Mouse (Mus musculus) embryonic facial prominence, embryonic 14.5 days (tissue): ENCODE measurements around the gene Med19. TPM values are rescaled to one million over a fixed set of nuclear protein-coding genes. Genes with fewer than 3 reads are reported as not detected.
"Not testable (repeated sequence)": the region's sequence is repeated elsewhere in the genome, so short reads cannot be mapped to it uniquely, and the experiment has no call there.

Experiments used
- ATAC-seq: fragments of 200-750 bp; cut with Nextera tagmentation; 2 replicates; pipeline ENCODE4 v1.8.0; 2017; ENCODE audit warnings: low read depth, moderate number of reproducible peaks, moderate TSS enrichment
- DNase-seq: peaks from one replicate; pipeline ENCODE4 v3.0.0-alpha.2; 2015; ENCODE audit warnings: low spot score
- H3K27ac ChIP-seq: fragments of 300-500 bp; sonication (generic); replicated peaks from 2 replicates; pipeline ENCODE4 v1.5.1; 2014; ENCODE audit warnings: low read depth, mild to moderate bottlenecking, low read length, moderate library complexity
- H3K27me3 ChIP-seq: fragments of 300-500 bp; sonication (generic); replicated peaks from 2 replicates; pipeline ENCODE4 v1.6.1; 2014; ENCODE audit warnings: low read length; ENCODE audit not compliant: control insufficient read depth, insufficient read depth
- H3K36me3 ChIP-seq: fragments of 300-500 bp; sonication (generic); 2 replicates; pipeline ENCODE4 v1.6.1; 2014; ENCODE audit warnings: low read length, mixed read lengths; ENCODE audit not compliant: control insufficient read depth, insufficient read depth
- H3K4me1 ChIP-seq: fragments of 300-500 bp; sonication (generic); 2 replicates; pipeline ENCODE4 v1.6.1; 2014; ENCODE audit warnings: antibody characterized with exemption, low read length; ENCODE audit not compliant: control insufficient read depth, insufficient read depth
- H3K4me2 ChIP-seq: fragments of 300-500 bp; sonication (generic); 2 replicates; pipeline ENCODE4 v1.6.1; 2014; ENCODE audit warnings: low read depth, mild to moderate bottlenecking, low read length, moderate library complexity, mixed read lengths
- H3K4me3 ChIP-seq: fragments of 300-500 bp; sonication (generic); 2 replicates; pipeline ENCODE4 v1.5.1; 2014; ENCODE audit warnings: low read depth, mild to moderate bottlenecking, low read length
- H3K9ac ChIP-seq: fragments of 300-500 bp; sonication (generic); 2 replicates; pipeline ENCODE4 v1.6.1; 2014; ENCODE audit warnings: low read depth, mild to moderate bottlenecking, low read length, moderate library complexity, mixed read lengths
- H3K9me3 ChIP-seq: fragments of 300-500 bp; sonication (generic); 2 replicates; pipeline ENCODE4 v1.6.1; 2016; ENCODE audit warnings: low read length; ENCODE audit not compliant: control insufficient read depth
- WGBS: fragments of 180-500 bp; shearing (Covaris S2); extraction: QIAGEN DNeasy Blood & Tissue Kit; methylation state at CpG from one replicate; pipeline ENCODE4 v1.1.7; 2014; 5-methylcytosine and 5-hydroxymethylcytosine counted together
- polyA plus RNA-seq: library from polyadenylated mRNA; unstranded; fragments of >200 nt; fragmentation: Nextera tagmentation; extraction: Ambion mirVana; gene quantifications from 2 replicates; pipeline ENCODE4 v1.2.1, GENCODE M21; 2014

Gene Med19
- polyA plus RNA-seq, 1 experiment from 2014 or later = 28.4 TPM

DNA sequence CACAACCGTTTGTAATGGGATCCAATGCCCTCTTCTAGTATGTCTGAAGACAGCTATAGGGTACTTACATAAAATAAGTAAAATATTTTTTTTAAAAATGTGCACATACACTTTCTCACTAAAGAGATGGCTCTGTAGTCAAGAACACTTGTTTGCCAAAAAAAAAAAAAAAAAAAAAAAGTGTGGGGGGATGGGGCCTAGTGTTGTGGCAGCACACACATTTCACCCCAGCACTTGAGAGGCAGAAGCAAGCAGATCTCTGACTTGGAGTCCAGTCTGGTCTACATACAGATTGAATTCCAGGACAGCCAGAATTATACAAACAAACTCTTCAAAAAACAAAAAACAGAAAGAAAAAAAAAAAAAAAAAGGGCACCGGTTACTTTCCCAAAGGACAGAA is 42.5 kb downstream of the Med19 start:
- Histone ChIP-seq H3K27me3 (no peaks in the 10 kb centered on the region), H3K4me2 (no peak overlapping the region), H3K9me3 (no peaks in the 10 kb centered on the region), H3K27ac (no peak overlapping the region), H3K4me1 (no peaks in the 10 kb centered on the region), H3K36me3 (peaks cover 30% of the 10 kb centered on the region), H3K4me3 (no peak overlapping the region), H3K9ac (no peak overlapping the region)
- 85% methylated on average over 2 of the region's 2 CpGs for WGBS
- DNase-seq = no peak
- ATAC-seq = no peak

DNA sequence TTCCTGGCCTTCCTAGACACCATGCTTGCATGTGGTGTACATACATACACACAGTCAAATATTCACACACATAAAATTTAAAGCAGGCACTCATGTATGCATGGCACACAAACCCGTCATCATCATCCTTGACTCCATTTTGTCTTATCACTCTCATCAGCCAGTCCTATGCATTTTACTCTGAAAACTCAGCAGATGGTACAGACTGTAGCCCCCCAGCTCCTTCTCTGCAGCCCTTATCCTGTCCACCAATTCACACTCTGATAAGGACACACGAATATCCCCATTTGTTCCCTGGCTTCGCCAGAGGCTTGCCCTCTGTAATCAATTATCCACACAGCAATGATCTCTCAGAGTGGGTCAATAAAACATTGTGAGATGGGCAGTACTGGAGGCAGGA is 43.0 kb downstream of the Med19 start:
- H3K4me1 ChIP-seq = 0 out of 2 replicates have a peak, but pooled peaks cover 1% of the 10 kb centered on the region
- H3K27me3 ChIP-seq = no peaks in the 10 kb centered on the region
- no peak for ATAC-seq
- H3K4me2 ChIP-seq = no peak overlapping the region
- H3K4me3 ChIP-seq = no peak overlapping the region
- H3K36me3 ChIP-seq = peaks cover 31% of the 10 kb centered on the region
- H3K9me3 ChIP-seq = no peaks in the 10 kb centered on the region
- no peak for DNase-seq
- WGBS = 73% methylated on average over 3 of the region's 3 CpGs
- no peak overlapping the region for H3K27ac ChIP-seq
- no peak overlapping the region for H3K9ac ChIP-seq

DNA sequence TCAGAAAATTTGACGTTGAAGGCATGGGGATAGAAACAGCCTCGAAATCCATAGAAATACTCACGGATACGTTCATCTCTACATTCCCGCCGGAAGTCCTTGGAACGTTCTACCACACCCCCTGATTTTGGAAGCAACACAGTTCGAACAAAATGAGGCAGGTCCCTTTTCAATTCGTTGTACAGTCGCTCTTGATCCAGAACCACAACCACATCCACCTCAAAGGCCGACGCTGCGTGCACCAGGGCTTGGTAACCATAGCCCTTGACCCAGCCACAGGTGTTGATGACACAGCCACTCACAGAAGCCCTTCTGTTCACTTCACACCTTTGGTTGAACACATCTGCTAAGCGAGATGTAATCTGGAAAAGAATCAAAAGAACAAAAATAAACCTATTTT is 45.7 kb downstream of the Med19 start:
- H3K4me3 ChIP-seq = no peak overlapping the region

DNA sequence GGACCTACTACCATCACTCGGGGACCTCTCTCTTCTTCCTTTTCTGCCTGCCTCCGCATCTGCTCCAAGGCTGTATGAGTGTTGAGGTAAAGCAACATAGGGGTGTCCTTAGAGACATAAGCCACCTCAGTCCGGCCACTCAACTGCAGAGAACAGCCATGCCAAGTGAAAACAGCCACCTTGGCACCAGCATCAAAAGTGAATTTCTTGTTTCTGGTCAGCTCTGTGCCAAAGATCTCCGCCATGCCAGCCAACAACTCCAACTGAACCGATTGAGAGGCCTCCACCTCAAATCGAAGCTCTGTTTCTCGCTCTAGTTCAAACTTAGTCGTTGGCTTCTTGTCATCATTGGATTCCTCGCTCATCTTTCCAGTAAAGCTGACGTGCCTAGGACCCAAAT is 47.6 kb downstream of the Med19 start:
- Histone ChIP-seq H3K4me3 (no peak overlapping the region), H3K9ac (no peak overlapping the region), H3K4me2 (peak overlapping the region; percentile 63; the same call in 1 of the 2 replicates), H3K36me3 (peaks cover 31% of the 10 kb centered on the region), H3K27ac (no peak overlapping the region), H3K27me3 (no peaks in the 10 kb centered on the region), H3K4me1 (peaks cover 11% of the 10 kb centered on the region; the same call in 1 of the 2 replicates), H3K9me3 (no peaks in the 10 kb centered on the region)
- DNase-seq (no peak), ATAC-seq (no peak)
- 93% methylated on average over 10 of the region's 10 CpGs for WGBS

More for the DNA sequence above, 45.7 kb downstream of the Med19 start:
- Histone ChIP-seq H3K4me2 (no peak overlapping the region), H3K4me1 (peaks cover 11% of the 10 kb centered on the region; the same call in 1 of the 2 replicates), H3K36me3 (peaks cover 31% of the 10 kb centered on the region), H3K9me3 (no peaks in the 10 kb centered on the region), H3K27me3 (no peaks in the 10 kb centered on the region), H3K9ac (no peak overlapping the region), H3K27ac (no peak overlapping the region)
- WGBS = 93% methylated on average over 14 of the region's 14 CpGs
- ATAC-seq = no peak
- no peak for DNase-seq

DNA sequence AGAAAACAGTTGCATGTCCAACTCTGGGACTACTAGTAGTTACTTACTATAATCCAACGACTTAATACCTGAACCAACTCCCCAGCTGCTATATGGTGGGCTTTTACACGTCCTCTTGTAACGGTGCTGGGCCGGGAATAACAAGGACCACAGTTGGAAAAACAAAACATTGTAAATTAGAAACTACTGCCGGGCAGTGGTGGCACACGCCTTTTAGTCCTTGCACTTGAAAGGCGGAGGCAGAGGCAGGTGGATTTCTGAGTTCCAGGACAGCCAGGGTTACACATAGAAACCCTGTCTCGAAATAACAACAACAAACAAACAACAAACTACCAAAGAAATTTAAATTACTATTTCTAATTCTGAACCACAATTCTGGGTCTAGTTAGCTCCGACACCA is 48.5 kb downstream of the Med19 start:
- peak overlapping the region; percentile 63 for H3K4me2 ChIP-seq
- ATAC-seq (no peak), DNase-seq (no peak)
- peak overlapping the region; percentile 61 for H3K4me3 ChIP-seq
- 2% methylated on average over 9 of the region's 9 CpGs for WGBS
- peak overlapping the region; percentile 69 for H3K9ac ChIP-seq
- H3K36me3 ChIP-seq = peaks cover 26% of the 10 kb centered on the region
- H3K4me1 ChIP-seq = peaks cover 11% of the 10 kb centered on the region; the same call in 1 of the 2 replicates
- no peaks in the 10 kb centered on the region for H3K27me3 ChIP-seq
- H3K27ac ChIP-seq = no peak overlapping the region
- no peaks in the 10 kb centered on the region for H3K9me3 ChIP-seq

DNA sequence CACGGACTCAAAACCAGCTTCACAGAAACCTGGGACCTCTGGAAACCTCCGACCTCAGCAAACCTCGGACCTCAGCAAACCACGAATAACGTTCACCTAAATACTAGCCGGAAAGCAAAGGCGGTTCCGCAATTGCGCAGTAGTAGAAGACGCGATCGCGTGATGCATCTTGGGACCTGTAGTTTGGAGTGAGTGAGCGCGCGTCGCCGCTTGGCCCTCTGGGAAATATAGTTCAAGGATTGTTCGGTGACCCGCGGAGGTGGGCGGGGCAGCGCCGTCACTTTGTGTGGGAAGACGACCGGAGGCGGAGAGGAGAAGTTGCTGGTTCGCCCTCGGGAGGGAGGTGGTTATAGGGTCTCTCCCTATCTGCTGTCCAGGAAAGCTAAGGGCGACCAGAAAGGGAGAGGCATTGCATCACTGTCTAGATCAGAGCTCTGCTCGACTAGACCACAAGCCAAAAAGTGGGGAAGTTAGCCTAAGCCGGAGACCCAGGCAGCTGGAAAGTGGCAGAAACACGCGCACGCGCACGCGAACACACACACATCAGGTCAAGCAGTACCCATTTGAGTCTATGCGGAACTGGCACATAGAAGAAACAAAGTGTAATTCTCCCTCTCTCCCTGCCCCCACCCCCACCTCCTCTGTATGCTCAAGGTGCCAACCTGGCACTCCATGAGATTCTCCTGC is 49.1 kb downstream of the Med19 start, which contains the start of gene Clp1:
Gene Clp1, minus strand, starts transcription at position 179 of the 687 bp plus-strand sequence.
- ATAC-seq (peak; percentile 97), DNase-seq (peak; percentile 99)
- peak within 1 kb of the TSS; percentile 87 for H3K27ac ChIP-seq
- peak within 1 kb of the TSS; percentile 63 for H3K4me2 ChIP-seq
- no peaks in the 10 kb centered on the region for H3K27me3 ChIP-seq
- H3K36me3 ChIP-seq = peaks cover 26% of the 10 kb centered on the region
- WGBS = under 1% methylated on average over 39 of the region's 39 CpGs
- H3K9ac ChIP-seq = peak within 1 kb of the TSS; percentile 70
- no peaks in the 10 kb centered on the region for H3K9me3 ChIP-seq
- peaks cover 11% of the 10 kb centered on the region; the same call in 1 of the 2 replicates for H3K4me1 ChIP-seq
- H3K4me3 ChIP-seq = peak within 1 kb of the TSS; percentile 61

DNA sequence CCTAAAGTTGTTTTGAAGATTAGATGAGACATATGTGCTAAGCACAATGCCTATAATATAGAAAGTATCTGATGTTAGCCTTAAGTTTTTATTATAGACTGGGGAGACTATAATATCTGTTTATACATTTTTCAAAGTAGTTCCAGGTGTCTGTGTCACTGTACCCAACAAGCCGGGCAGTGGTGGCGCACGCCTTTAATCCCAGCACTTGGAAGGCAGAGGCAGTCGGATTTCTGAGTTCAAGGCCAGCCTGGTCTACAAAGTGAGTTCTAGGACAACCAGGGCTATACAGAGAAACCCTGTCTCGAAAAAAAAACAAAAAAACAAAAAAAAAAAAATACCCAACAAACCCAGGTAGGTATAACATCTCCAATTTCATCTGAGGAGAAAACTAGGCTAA is 50.0 kb downstream of the Med19 start:
- WGBS = 78% methylated on average over 5 of the region's 5 CpGs
- peaks cover 25% of the 10 kb centered on the region for H3K36me3 ChIP-seq

DNA sequence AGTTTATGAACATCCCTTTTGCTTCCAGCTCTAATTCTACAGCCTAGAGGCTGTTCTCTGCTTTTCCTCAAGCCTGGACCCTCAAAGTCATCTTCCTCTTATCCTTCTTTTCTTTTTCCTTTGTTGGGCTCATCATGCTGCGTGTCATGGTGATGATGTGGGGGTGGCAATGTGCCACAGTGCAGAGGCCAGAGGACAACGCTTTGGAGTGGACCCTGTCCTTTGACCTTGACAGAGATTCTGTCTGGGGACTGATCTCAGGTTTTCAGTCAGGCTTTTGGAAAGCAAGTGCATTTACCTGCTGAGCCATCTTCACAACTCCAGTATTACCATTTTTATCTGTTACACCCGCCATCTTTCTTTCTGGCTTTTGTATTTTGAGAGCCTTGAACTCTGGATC is 53.0 kb downstream of the Med19 start:
- H3K4me2 ChIP-seq = no peak overlapping the region
- H3K9ac ChIP-seq = no peak overlapping the region
- H3K27ac ChIP-seq = no peak overlapping the region
- H3K27me3 ChIP-seq = no peaks in the 10 kb centered on the region
- H3K4me1 ChIP-seq = peaks cover 24% of the 10 kb centered on the region
- no peaks in the 10 kb centered on the region for H3K9me3 ChIP-seq
- H3K36me3 ChIP-seq = no peaks in the 10 kb centered on the region
- ATAC-seq (no peak), DNase-seq (no peak)
- 82% methylated on average over 3 of the region's 3 CpGs for WGBS
- H3K4me3 ChIP-seq = no peak overlapping the region

More for the DNA sequence above, 50.0 kb downstream of the Med19 start:
- not testable (repeated sequence) for H3K4me2 ChIP-seq, H3K27ac ChIP-seq, H3K4me3 ChIP-seq, H3K27me3 ChIP-seq, H3K9ac ChIP-seq, DNase-seq, H3K9me3 ChIP-seq, ATAC-seq
- H3K4me1 ChIP-seq = peaks cover 11% of the 10 kb centered on the region; the same call in 1 of the 2 replicates

DNA sequence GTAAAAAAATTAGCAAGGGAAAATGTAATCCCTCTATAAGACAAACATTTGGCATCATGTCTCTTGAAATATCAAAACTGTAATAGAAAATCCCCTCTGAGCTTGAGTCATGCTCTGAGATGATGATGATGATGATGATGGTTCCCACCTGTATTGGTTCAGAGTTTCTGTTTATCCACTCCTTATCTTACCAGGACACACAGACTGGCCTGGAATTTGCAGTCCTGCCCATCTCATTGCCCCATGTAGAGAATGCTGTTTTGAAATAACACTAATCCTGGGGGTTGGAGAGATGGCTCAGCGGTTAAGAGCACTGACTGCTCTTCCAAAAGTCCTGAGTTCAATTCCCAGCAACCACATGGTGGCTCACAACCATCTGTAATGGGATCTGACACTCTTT is 54.2 kb downstream of the Med19 start:
- H3K4me1 ChIP-seq = peaks cover 31% of the 10 kb centered on the region
- H3K9ac ChIP-seq = no peak overlapping the region
- no peak overlapping the region for H3K27ac ChIP-seq
- H3K9me3 ChIP-seq = no peaks in the 10 kb centered on the region
- no peak for DNase-seq
- no peak overlapping the region for H3K4me2 ChIP-seq
- no peaks in the 10 kb centered on the region for H3K27me3 ChIP-seq
- no peak for ATAC-seq
- H3K4me3 ChIP-seq = no peak overlapping the region
- 86% methylated on average over 1 of the region's 1 CpGs for WGBS
- H3K36me3 ChIP-seq = no peaks in the 10 kb centered on the region
